Mouse (Mus musculus) CH12.LX (cell line): ENCODE data around the gene Cd7. TPM values are rescaled to one million over a fixed set of nuclear protein-coding genes. Genes with fewer than 3 reads are reported as not detected.

ENCODE experiments used
- DNase-seq: peaks from one replicate; pipeline ENCODE4 v3.0.0-alpha.2; 2013; ENCODE audit errors: extremely low read depth
- H3K27ac ChIP-seq: 2 replicates; pipeline ENCODE4 v1.5.1; 2012; ENCODE audit warnings: low read depth, mild to moderate bottlenecking, control low read depth, moderate library complexity; ENCODE audit not compliant: insufficient read depth
- H3K27me3 ChIP-seq: replicated peaks from 2 replicates; pipeline ENCODE3; 2012; ENCODE audit warnings: inconsistent platforms
- H3K36me3 ChIP-seq, 2 experiments: replicated peaks in 1 of 2; 2 replicates each; pipeline versions ENCODE3 to v1.6.1; 2012; ENCODE audit warnings: inconsistent platforms in 1 of 2, low read length in 1 of 2, mild to moderate bottlenecking in 1 of 2, mixed read lengths in 1 of 2, moderate library complexity in 1 of 2; ENCODE audit not compliant: control insufficient read depth in 1 of 2, insufficient read depth in 1 of 2
- H3K4me1 ChIP-seq, 2 experiments: 2 replicates each; pipeline ENCODE4 v1.6.1; 2012; ENCODE audit warnings: inconsistent platforms in 1 of 2, moderate library complexity in 1 of 2; ENCODE audit not compliant: insufficient read depth in 2 of 2, control insufficient read depth in 1 of 2
- H3K4me2 ChIP-seq: 2 replicates; pipeline ENCODE4 v1.6.1; 2012; ENCODE audit warnings: low read depth, mild to moderate bottlenecking, control low read depth; ENCODE audit not compliant: poor library complexity, insufficient read depth, severe bottlenecking
- H3K4me3 ChIP-seq, 3 experiments: fragments of 150-350 bp in 1 of 3; sonication (generic) in 1 of 3; replicated peaks in 1 of 3; 2 replicates each; pipeline versions ENCODE3 to v1.5.1; 2011 to 2012; ENCODE audit warnings: low read depth in 2 of 3, low read length in 2 of 3, mild to moderate bottlenecking in 2 of 3, moderate library complexity in 2 of 3, control low read depth in 1 of 3, improper control_type of control experiment in 1 of 3, inconsistent platforms in 1 of 3, mixed read lengths in 1 of 3; ENCODE audit not compliant: poor library complexity in 1 of 3
- H3K79me2 ChIP-seq: replicated peaks from 2 replicates; pipeline ENCODE4 v1.6.1; 2012; ENCODE audit warnings: mild to moderate bottlenecking, moderate library complexity; ENCODE audit not compliant: control insufficient read depth, poor library complexity, insufficient read depth, severe bottlenecking; ENCODE audit errors: extremely low read depth
- H3K9ac ChIP-seq: 2 replicates; pipeline ENCODE4 v1.6.1; 2012; ENCODE audit warnings: low read depth, mild to moderate bottlenecking, control low read depth, moderate library complexity; ENCODE audit not compliant: insufficient read depth
- H3K9me3 ChIP-seq: replicated peaks from 2 replicates; pipeline ENCODE3; 2012; ENCODE audit warnings: low read length, inconsistent platforms, mixed read lengths
- CHD1 ChIP-seq: IDR thresholded peaks from 2 replicates; pipeline ENCODE4 v1.6.1; 2012; ENCODE audit warnings: low read depth, low read length, improper control_type of control experiment, inconsistent platforms
- E2F4 ChIP-seq: IDR thresholded peaks from 2 replicates; pipeline ENCODE4 v1.6.1; 2011; ENCODE audit warnings: low read depth, low read length, improper control_type of control experiment; ENCODE audit not compliant: insufficient replicate concordance
- EP300 ChIP-seq: IDR thresholded peaks from 2 replicates; pipeline ENCODE4 v1.6.1; 2011; ENCODE audit warnings: low read length, improper control_type of control experiment
- HCFC1 ChIP-seq: IDR thresholded peaks from 2 replicates; pipeline ENCODE4 v1.6.1; 2012; ENCODE audit warnings: low read depth, mild to moderate bottlenecking, inconsistent platforms, low read length, improper control_type of control experiment
- JUN ChIP-seq: IDR thresholded peaks from 2 replicates; pipeline ENCODE4 v1.6.1; 2011; ENCODE audit warnings: low read depth, mild to moderate bottlenecking, low read length, improper control_type of control experiment, moderate library complexity; ENCODE audit not compliant: insufficient read depth
- KAT2A ChIP-seq: IDR thresholded peaks from 2 replicates; pipeline ENCODE4 v1.6.1; 2012; ENCODE audit warnings: low read length, improper control_type of control experiment, inconsistent platforms; ENCODE audit not compliant: insufficient replicate concordance
- MEF2A ChIP-seq: IDR thresholded peaks from 2 replicates; pipeline ENCODE4 v1.6.1; 2014; ENCODE audit warnings: low read depth, mild to moderate bottlenecking, inconsistent platforms, low read length, improper control_type of control experiment, borderline replicate concordance
- MYC ChIP-seq: IDR thresholded peaks from 2 replicates; pipeline ENCODE4 v1.6.1; 2011; ENCODE audit warnings: low read depth, mild to moderate bottlenecking, improper control_type of control experiment, low read length
- RCOR1 ChIP-seq: conservative IDR thresholded peaks from 2 replicates; pipeline ENCODE4 v1.6.1; 2012; ENCODE audit warnings: low read depth, mild to moderate bottlenecking, inconsistent platforms, low read length, improper control_type of control experiment
- SIN3A ChIP-seq: IDR thresholded peaks from 2 replicates; pipeline ENCODE4 v1.6.1; 2012; ENCODE audit warnings: low read length, improper control_type of control experiment, inconsistent platforms
- SMC3 ChIP-seq: IDR thresholded peaks from 2 replicates; pipeline ENCODE4 v1.6.1; 2011; ENCODE audit warnings: low read depth, low read length, improper control_type of control experiment
- TCF12 ChIP-seq: IDR thresholded peaks from 2 replicates; pipeline ENCODE4 v1.6.1; 2014; ENCODE audit warnings: low read depth, mild to moderate bottlenecking, inconsistent platforms, low read length, improper control_type of control experiment
- USF2 ChIP-seq: conservative IDR thresholded peaks from 2 replicates; pipeline ENCODE4 v1.6.1; 2011; ENCODE audit warnings: low read depth, low read length, improper control_type of control experiment
- ZNF384 ChIP-seq: IDR thresholded peaks from 2 replicates; pipeline ENCODE4 v1.6.1; 2012; ENCODE audit warnings: low read depth, low read length, improper control_type of control experiment, inconsistent platforms
- dilution Hi-C: fragments of 300-500 bp; cut with MboI; formaldehyde crosslinking; loops from 2 replicates; pipeline ENCODE4 v1.14.3; 2020; ENCODE audit warnings: low sequenced_read_pairs; ENCODE audit not compliant: extremely low pct_unique_long_range_greater_than_20kb, extremely low pct_ligation_motif_present
- in situ Hi-C: fragments of 300-500 bp; cut with MboI; formaldehyde crosslinking; loops from 3 replicates; pipeline ENCODE4 v1.14.3; 2019; ENCODE audit warnings: low sequenced_read_pairs, low pct_ligation_motif_present, low pct_unique_long_range_greater_than_20kb, mixed read lengths
- polyA plus RNA-seq: library from polyadenylated mRNA; unstranded; fragments of >175 nt; gene quantifications from 2 replicates; pipeline ENCODE4 v1.2.1, GENCODE M21; 2012; ENCODE audit warnings: low read depth; ENCODE audit not compliant: insufficient read length
- total RNA-seq, 2 experiments: library from RNA; depleted of rRNA; stranded (reverse); fragments of 300-350 nt in 1 of 2; fragments of >200 nt in 1 of 2; gene quantifications; 2 replicates each; pipeline ENCODE4 v1.2.3; 2012 to 2014

Gene Cd7
- total RNA-seq (2012; rRNA removed) (0.84 and 2.7 TPM in 2 replicates), total RNA-seq (2014; rRNA removed) (0.51 and 0.82 TPM in 2 replicates), polyA plus RNA-seq (0.67 and 1.0 TPM in 2 replicates)

- peaks cover 0 to 42% of the 10 kb centered on the region in 2 experiments; a peak in 3 of 4 replicates for H3K4me1 ChIP-seq
- no peak within 1 kb of the TSS for H3K4me2 ChIP-seq
- H3K9ac ChIP-seq = no peak within 1 kb of the TSS
- H3K79me2 ChIP-seq = no peaks in the 10 kb centered on the region
- H3K36me3 ChIP-seq = no peaks in the 10 kb centered on the region
- no peaks in the 10 kb centered on the region for H3K9me3 ChIP-seq
- H3K27me3 ChIP-seq = peaks cover 4% of the 10 kb centered on the region
- dilution Hi-C loops = no loop called here
- in situ Hi-C loops = loop anchor here (5.0 kb wide), 1 partner anchor 122 kb away; no protein-coding TSS in a partner anchor
- TF ChIP-seq EP300 (no peak), JUN (no peak), ZNF384 (no peak), CHD1 (no peak)
- peak within 1 kb of the TSS in 1 of 3 experiments; percentile 27 for H3K4me3 ChIP-seq
- no peak within 1 kb of the TSS for H3K27ac ChIP-seq
- DNase-seq = no peak
These were observed at the start of gene Cd7 for GRCm38 (mm10) chr11:121039302-121039701. Gene Cd7 (minus strand): TSS chr11:121039418.

- in situ Hi-C loops (no loop called here), dilution Hi-C loops (no loop called here)
- Histone ChIP-seq H3K4me2 (no peak overlapping the region), H3K9me3 (no peaks in the 10 kb centered on the region), H3K79me2 (no peaks in the 10 kb centered on the region), H3K9ac (no peak overlapping the region), H3K27ac (no peak overlapping the region), H3K4me3 (no peak overlapping the region), H3K36me3 (no peaks in the 10 kb centered on the region), H3K4me1 (peaks cover 0 to 16% of the 10 kb centered on the region in 2 experiments; a peak in 3 of 4 replicates), H3K27me3 (no peaks in the 10 kb centered on the region)
- no peak for DNase-seq
- no peak for TF ChIP-seq SIN3A
- TF ChIP-seq JUN = no peak
- no peak for TF ChIP-seq USF2
- TF ChIP-seq HCFC1 = no peak
- TF ChIP-seq RCOR1 = no peak
- TF ChIP-seq E2F4 = no peak
- TF ChIP-seq MEF2A = no peak
- TF ChIP-seq TCF12 = no peak
- TF ChIP-seq SMC3 = no peak
These were observed 49.8 kb upstream of the Cd7 start for GRCm38 (mm10) chr11:121088997-121089396.

- TF ChIP-seq SMC3 (no peak), ZNF384 (no peak), KAT2A (no peak), MYC (no peak), USF2 (no peak), SIN3A (no peak), CHD1 (no peak), JUN (no peak)
- peak; percentile 11 for DNase-seq
- Histone ChIP-seq H3K36me3 (no peaks in the 10 kb centered on the region), H3K9ac (no peak overlapping the region), H3K27me3 (no peaks in the 10 kb centered on the region), H3K4me1 (peaks cover 6 to 37% of the 10 kb centered on the region in 2 experiments), H3K4me2 (no peak overlapping the region), H3K4me3 (no peak overlapping the region), H3K27ac (no peak overlapping the region), H3K9me3 (no peaks in the 10 kb centered on the region), H3K79me2 (no peaks in the 10 kb centered on the region)
- in situ Hi-C loops (no loop called here), dilution Hi-C loops (no loop called here)
These were observed 47.1 kb upstream of the Cd7 start for GRCm38 (mm10) chr11:121086296-121086695.
